Mouse (Mus musculus) limb, embryonic 10.5 days (tissue): ENCODE measurements around the gene Gm2244. TPM values are rescaled to one million over a fixed set of nuclear protein-coding genes. Genes with fewer than 3 reads are reported as not detected.
"Not testable (repeated sequence)": the region's sequence is repeated elsewhere in the genome, so short reads cannot be mapped to it uniquely, and the experiment has no call there.

Experiments used
- DNase-seq: peaks from one replicate; pipeline ENCODE4 v3.0.0-alpha.2; 2017; ENCODE audit warnings: low spot score
- H3K27ac ChIP-seq: fragments of 300-500 bp; sonication (generic); 2 replicates; pipeline ENCODE4 v1.5.1; 2016; ENCODE audit warnings: mild to moderate bottlenecking
- H3K27me3 ChIP-seq: fragments of 300-500 bp; sonication (generic); 2 replicates; pipeline ENCODE4 v1.6.1; 2016; ENCODE audit warnings: low read depth, mild to moderate bottlenecking; ENCODE audit not compliant: poor library complexity, severe bottlenecking
- H3K36me3 ChIP-seq: fragments of 300-500 bp; sonication (generic); 2 replicates; pipeline ENCODE4 v1.6.1; 2016; ENCODE audit warnings: mild to moderate bottlenecking, moderate library complexity
- H3K4me1 ChIP-seq: fragments of 300-500 bp; sonication (generic); 2 replicates; pipeline ENCODE4 v1.6.1; 2016
- H3K4me3 ChIP-seq: fragments of 300-500 bp; sonication (generic); 2 replicates; pipeline ENCODE4 v1.5.1; 2016; ENCODE audit warnings: mild to moderate bottlenecking, moderate library complexity
- H3K9me3 ChIP-seq: fragments of 300-500 bp; sonication (generic); replicated peaks from 2 replicates; pipeline ENCODE4 v1.6.1; 2016; ENCODE audit warnings: mild to moderate bottlenecking
- WGBS: fragments of 180-500 bp; shearing (Covaris S2); methylation state at CpG from one replicate; pipeline ENCODE4 v1.1.7; 2016; 5-methylcytosine and 5-hydroxymethylcytosine counted together
- polyA plus RNA-seq: library from polyadenylated mRNA; unstranded; fragments of >200 nt; fragmentation: Nextera tagmentation; extraction: Ambion mirVana; gene quantifications from 2 replicates; pipeline ENCODE4 v1.2.1, GENCODE M21; 2016

The Gm2244 gene
- polyA plus RNA-seq = 0.34 TPM in 1 of 2 replicates, not detected in the other

DNA sequence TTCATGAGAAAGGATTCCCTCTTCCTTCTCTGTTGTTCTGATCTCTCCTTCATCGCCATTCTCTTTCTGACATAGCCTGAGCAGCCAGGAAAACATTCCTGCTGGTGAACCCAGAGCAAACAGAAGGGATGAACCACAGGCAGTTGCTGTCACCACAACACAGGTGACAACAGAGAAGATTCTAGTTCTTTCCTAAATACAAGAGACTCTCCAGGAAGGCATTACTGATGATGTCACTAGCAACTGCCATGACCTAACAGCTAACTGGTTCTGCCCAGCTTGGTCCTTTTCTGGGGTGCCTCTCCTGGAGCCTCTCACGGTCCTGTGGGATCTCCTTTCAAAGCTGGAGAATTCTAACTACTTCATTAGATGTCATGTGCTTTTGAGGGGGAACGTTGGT is at the start of gene Gm2244:
Gene Gm2244, minus strand, starts transcription at position 101 of the 400 bp plus-strand sequence.
- not testable (repeated sequence) for H3K27ac ChIP-seq, H3K27me3 ChIP-seq, H3K4me3 ChIP-seq, DNase-seq, H3K4me1 ChIP-seq, H3K36me3 ChIP-seq, H3K9me3 ChIP-seq
- 87% methylated on average over 1 of the region's 3 CpGs for WGBS

DNA sequence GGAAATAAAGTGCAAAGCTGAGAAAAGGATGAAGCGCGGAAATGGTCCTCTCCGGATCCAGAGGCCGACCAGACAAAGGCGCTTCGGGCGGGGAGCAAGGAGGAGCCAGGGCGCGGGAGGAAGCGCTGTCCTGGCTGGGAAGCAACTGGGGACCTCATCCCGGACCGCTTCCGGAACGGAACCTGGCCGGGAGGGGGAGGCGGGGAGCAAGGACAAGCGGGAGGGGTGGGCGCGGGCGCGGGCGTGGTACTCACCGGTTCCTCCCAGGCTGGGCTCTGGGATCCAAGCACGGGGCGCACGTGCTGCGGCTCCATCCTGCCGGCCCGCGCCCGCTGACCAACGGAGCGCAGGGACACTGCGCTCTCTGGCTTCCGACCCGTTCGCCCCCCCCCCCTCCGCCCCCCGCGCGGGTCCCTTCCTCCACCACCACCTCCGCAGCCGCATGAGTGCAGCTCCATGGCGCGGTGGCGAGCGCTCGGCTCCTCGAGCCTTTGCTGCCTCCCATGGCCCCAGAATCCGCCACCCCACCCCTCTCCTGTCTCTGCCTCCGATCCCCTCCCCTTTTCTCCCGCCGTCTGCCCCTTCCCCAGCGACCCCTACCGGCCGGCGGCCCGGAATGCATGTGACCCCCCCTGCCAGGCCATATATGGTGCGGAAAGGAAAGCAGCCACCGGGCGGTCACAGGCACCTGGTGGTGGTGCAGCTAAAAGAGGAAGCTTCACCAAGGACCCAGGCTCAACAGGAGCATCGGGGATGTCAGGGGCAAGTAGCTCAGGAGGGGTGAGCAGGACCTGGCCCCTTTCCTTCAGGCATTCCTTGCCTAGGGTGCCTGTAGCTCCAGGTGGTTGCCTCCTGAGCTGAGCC is 35.3 kb upstream of the Gm2244 start, which contains the start of gene Gm2237:
Gene Gm2237, minus strand, starts transcription at position 332 of the 864 bp plus-strand sequence.
- peak within 1 kb of the TSS; percentile 54 for H3K4me3 ChIP-seq
- H3K36me3 ChIP-seq, H3K27me3 ChIP-seq, H3K9me3 ChIP-seq, H3K4me1 ChIP-seq: not testable (repeated sequence)
- DNase-seq = peak; percentile 48
- peak within 1 kb of the TSS; percentile 85 for H3K27ac ChIP-seq
- WGBS = under 1% methylated on average over 32 of the region's 62 CpGs

Other genes starting within 250 kb of the Gm2244 start
- not detected in 2 replicates for gene Gm21738, start 131.0 kb downstream of the Gm2244 start, polyA plus RNA-seq
- gene Gm2237, start 35.2 kb upstream of the Gm2244 start, polyA plus RNA-seq = 2.5 and 3.0 TPM in 2 replicates
- not detected in 2 replicates for gene Gm5458, start 52.6 kb upstream of the Gm2244 start, polyA plus RNA-seq
- 98.5 TPM in 2 replicates for gene Nid2, start 201.3 kb upstream of the Gm2244 start, polyA plus RNA-seq